Mouse (Mus musculus): ENCODE data around the gene Ehbp1. TPM values are rescaled to one million over a fixed set of nuclear protein-coding genes. Genes with fewer than 3 reads are reported as not detected.

The Ehbp1 gene
- total and polyA plus RNA-seq, 3 experiments = 2.5 to 4.0 (median 3.1) TPM

GRCm38 (mm10) chr11:22234739-22235138, 107.4 kb downstream of the Ehbp1 start:
- H3K4me2 ChIP-seq (ENCODE audit: insufficient read depth, low read depth, poor library complexity, severe bottlenecking) = no peak overlapping the region
- no peak overlapping the region for H3K4me3 ChIP-seq (replicated peaks in 1 of 3; ENCODE audit: low read depth in 2 of 3, low read length in 2 of 3, poor library complexity in 1 of 3)
- DNase-seq (ENCODE audit: extremely low read depth) = peak; percentile 42
- in situ Hi-C loops (cut with MboI; ENCODE audit: low pct_ligation_motif_present, low pct_unique_long_range_greater_than_20kb, low sequenced_read_pairs) (no loop called here), dilution Hi-C loops (cut with MboI; ENCODE audit: extremely low pct_ligation_motif_present, extremely low pct_unique_long_range_greater_than_20kb, low sequenced_read_pairs) (no loop called here)
- H3K9me3 ChIP-seq (replicated peaks; ENCODE audit: low read length) = no peaks in the 10 kb centered on the region
- H3K27me3 ChIP-seq (replicated peaks) = no peaks in the 10 kb centered on the region
- H3K9ac ChIP-seq (ENCODE audit: insufficient read depth, low read depth) = no peak overlapping the region
- peaks cover 0 to 3% of the 10 kb centered on the region in 2 experiments for H3K36me3 ChIP-seq (replicated peaks in 1 of 2; ENCODE audit: control insufficient read depth in 1 of 2, insufficient read depth in 1 of 2, low read length in 1 of 2)
- no peak overlapping the region for H3K27ac ChIP-seq (ENCODE audit: insufficient read depth, low read depth)
- H3K79me2 ChIP-seq (replicated peaks; ENCODE audit: control insufficient read depth, extremely low read depth, insufficient read depth, poor library complexity, severe bottlenecking) = no peaks in the 10 kb centered on the region
- H3K4me1 ChIP-seq (ENCODE audit: control insufficient read depth in 1 of 2, insufficient read depth in 2 of 2) = peaks cover 8 to 22% of the 10 kb centered on the region in 2 experiments
- TF ChIP-seq IRF4 (IDR thresholded peaks at IDR 0.05; ENCODE audit: low read depth, low read length) (0 out of 2 replicates have a peak, but pooled peaks have one; percentile 34), SMC3 (IDR thresholded peaks at IDR 0.05; ENCODE audit: low read depth, low read length) (peak; percentile 54), MAFK (IDR thresholded peaks at IDR 0.05; ENCODE audit: insufficient replicate concordance, low read length) (no peak), ETS1 (conservative IDR thresholded peaks at IDR 0.05; ENCODE audit: low read depth, low read length) (no peak), E2F4 (IDR thresholded peaks at IDR 0.05; ENCODE audit: insufficient replicate concordance, low read depth, low read length) (no peak), PAX5 (IDR thresholded peaks at IDR 0.05; ENCODE audit: low read length) (no peak), JUN (IDR thresholded peaks at IDR 0.05; ENCODE audit: insufficient read depth, low read depth, low read length) (no peak), USF1 (IDR thresholded peaks at IDR 0.05; ENCODE audit: low read depth, low read length) (no peak), ZMIZ1 (IDR thresholded peaks at IDR 0.05; ENCODE audit: low read depth, low read length) (no peak), CHD2 (IDR thresholded peaks at IDR 0.05; ENCODE audit: low read length) (no peak), KAT2A (IDR thresholded peaks at IDR 0.05; ENCODE audit: insufficient replicate concordance, low read length) (no peak), HCFC1 (IDR thresholded peaks at IDR 0.05; ENCODE audit: low read depth, low read length) (no peak), GABPA (IDR thresholded peaks at IDR 0.05; ENCODE audit: insufficient replicate concordance, low read depth, low read length) (no peak), USF2 (conservative IDR thresholded peaks at IDR 0.05; ENCODE audit: low read depth, low read length) (no peak), ZKSCAN1 (IDR thresholded peaks at IDR 0.05; ENCODE audit: borderline replicate concordance, low read depth, low read length) (no peak), RAD21 (IDR thresholded peaks at IDR 0.05; ENCODE audit: low read depth, low read length) (peak; percentile 49), CTCF (conservative IDR thresholded peaks at IDR 0.05 in 1 of 2, IDR thresholded peaks at IDR 0.05 in 1 of 2; ENCODE audit: low read depth in 2 of 2, low read length in 2 of 2) (peak; percentile 61 to 77), RCOR1 (conservative IDR thresholded peaks at IDR 0.05; ENCODE audit: low read depth, low read length) (no peak), POLR2A (IDR thresholded peaks at IDR 0.05; ENCODE audit: low read depth, low read length) (no peak), MAZ (IDR thresholded peaks at IDR 0.05; ENCODE audit: low read depth, low read length) (no peak), JUND (conservative IDR thresholded peaks at IDR 0.05; ENCODE audit: low read depth, low read length) (no peak), ZNF384 (IDR thresholded peaks at IDR 0.05; ENCODE audit: low read depth, low read length) (no peak), CHD1 (IDR thresholded peaks at IDR 0.05; ENCODE audit: low read depth, low read length) (no peak), MAX (IDR thresholded peaks at IDR 0.05; ENCODE audit: low read length) (no peak), TBP (conservative IDR thresholded peaks at IDR 0.05; ENCODE audit: low read depth, low read length) (no peak), MYC (IDR thresholded peaks at IDR 0.05; ENCODE audit: low read depth, low read length) (no peak)

Data from CH12.LX (cell line).